Mouse (Mus musculus): ENCODE data around the gene Tigd3. TPM values are rescaled to one million over a fixed set of nuclear protein-coding genes. Genes with fewer than 3 reads are reported as not detected.

Gene Tigd3
- polyA plus RNA-seq, 3 experiments from 2014 or later, result 0.36 to 1.1 (median 0.66) TPM

DNA sequence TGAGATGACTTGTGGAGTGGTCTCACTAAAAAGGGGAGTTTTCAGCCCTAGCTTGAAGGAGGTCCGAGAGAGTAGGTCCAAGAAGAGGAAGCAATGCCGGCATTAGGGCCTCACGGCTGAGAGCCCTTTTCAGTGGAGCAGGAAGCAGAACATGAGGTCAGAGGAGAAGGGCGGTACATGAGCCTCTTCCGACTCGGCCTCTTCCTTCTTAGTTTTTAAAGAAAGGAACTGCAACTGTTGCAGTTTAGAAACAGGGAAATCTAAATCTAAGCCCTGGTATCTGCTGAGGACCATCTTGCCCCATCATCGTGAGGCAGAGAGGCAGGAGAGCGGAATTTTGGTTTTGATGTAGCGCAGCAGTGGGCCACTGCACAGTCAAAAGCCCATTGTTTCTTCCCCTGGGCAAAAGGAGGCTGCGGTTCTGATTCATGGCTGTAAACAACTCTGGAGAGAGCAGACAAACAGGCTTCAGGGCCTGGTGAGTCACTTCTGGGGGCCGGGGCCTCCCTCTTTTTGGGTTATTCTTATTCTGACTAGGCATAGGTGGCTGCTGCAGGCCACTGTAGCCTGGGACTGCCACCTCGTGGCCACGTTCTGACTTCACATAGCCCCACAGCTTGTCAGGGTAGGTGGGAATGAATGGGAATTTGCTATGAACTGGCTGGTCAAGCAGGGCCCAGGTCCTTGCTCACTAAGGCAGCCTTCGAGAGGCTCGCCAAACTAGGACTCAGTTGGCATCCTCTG lies 16.2 kb downstream of the Tigd3 start, which contains the start of gene Slc25a45:
Gene Slc25a45, plus strand, starts transcription at position 191 of the 744 bp plus-strand sequence.
- ATAC-seq, result peak; percentile 85

DNA sequence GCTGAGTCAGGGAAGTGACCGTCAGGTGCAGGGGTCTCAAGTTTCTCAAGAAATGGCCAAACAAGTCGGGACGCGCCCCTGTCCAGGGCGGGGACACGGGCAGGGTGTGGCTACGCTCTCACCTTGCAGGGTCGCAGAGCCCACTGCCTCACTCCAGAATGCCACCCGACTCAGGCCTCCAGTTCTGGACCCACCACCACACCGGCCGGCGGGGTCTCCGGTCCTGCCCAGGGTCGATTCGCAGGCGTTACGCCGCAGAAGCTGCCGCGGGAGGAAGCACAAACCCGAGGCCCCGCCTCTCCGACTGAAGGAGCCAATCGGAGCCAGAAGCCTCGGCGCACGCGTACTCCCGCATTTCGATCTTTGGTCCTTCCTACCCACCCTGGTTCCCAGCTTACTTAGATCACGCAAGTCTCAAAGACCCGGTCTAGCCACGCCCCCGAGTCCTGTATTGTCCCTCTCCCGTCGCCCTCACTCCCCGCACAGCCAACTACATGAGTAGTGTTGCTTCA lies 18.9 kb downstream of the Tigd3 start, which contains the start of gene Frmd8:
Gene Frmd8, minus strand, starts transcription at position 306 of the 512 bp plus-strand sequence.
- peak; percentile 71 for ATAC-seq

DNA sequence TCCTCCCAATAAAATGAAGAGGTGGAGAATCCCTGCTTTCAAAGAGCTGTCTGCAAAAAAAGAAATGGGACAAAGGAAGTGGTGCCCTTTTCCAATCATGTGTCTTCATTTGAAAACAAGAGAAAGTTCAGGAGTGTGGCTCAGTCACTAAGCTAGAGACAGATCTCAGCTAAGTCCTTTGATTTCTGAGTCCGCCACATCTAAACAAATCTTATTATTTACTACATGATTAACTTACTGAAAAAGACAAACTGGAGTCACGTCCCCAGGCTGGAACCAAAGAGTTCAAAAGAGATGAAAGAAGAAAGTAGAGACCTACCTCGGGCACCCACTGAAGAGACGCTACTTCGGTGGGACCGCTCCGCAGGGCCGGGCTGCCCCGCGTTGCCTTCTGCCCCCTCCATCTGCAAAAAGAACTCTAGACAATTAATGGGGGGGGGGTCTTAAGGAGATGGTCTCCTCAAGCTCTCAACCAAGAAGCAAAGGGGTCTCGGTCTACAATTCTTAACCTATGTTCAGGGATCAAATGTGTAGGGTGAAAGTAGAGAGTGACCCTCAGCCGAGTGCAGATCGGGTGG lies 19.5 kb downstream of the Tigd3 start:
- ATAC-seq, result no peak

DNA sequence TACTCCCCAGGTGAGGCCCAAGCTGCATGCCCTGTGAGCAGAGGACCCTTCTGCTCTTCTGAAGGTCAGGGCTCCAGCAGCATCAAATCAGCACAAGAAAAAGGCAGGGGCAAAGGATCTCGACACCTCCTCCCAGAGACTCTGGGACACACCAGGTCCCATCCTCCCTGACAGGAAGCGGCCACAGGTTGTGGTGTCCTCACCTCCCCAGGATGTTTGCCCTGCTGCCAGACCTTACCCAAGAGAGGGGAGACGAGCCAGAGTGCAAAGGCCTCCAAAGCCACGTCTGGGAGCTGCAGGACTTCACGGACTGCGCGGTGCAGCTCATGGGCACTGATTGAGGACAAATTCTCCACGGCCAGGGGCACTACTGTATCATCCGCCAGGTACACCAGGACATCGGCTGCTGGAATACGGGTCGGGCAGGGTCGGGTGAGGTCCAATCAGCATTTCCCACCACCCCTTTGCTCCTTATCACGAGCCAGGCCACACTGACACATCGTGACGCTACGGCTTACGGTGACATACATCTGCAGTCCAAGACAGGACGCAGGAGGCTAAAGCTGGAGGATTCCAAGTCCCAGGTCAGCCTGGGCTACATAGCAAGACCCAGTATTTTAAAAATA lies 20.9 kb downstream of the Tigd3 start:
- ATAC-seq, result peak; percentile 33

DNA sequence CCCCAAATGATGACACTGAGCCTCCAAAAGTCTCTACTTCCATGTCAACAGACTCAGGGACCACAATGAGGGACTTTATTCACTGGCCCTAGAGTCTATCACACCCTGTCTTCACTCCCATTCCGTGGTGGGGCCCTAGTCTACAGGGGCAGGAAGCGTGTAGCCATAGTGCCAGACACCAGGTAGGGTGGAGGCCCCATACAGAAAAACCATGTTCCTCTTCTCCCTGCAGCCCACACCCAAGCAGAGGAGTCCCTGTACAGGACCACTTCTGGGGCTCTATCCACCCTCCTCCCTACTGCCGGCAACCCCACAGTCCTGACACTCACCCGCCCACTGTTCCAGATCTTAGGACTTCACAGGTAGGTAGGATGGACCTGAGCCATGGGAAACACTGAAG lies 21.4 kb downstream of the Tigd3 start:
- ATAC-seq, result no peak

DNA sequence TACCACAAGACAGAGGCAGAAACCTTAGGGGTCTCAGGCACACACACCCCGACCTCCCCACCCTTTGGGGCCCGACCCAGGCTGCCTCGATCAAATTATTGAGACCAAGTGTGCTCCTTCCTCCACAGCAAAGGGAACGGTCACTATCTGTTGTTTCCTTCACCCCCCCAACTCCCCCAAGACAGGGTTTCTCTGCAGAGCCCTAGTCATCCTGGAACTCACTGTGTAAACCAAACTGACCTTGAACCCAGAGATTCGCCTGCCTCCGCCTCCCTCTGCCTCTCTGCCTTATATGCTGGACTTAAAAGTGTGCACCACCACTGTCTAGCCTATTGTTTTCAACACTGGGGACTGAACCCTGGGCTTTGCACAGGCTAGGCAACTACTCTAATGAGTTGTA lies 22.3 kb downstream of the Tigd3 start:
- ATAC-seq, result no peak

DNA sequence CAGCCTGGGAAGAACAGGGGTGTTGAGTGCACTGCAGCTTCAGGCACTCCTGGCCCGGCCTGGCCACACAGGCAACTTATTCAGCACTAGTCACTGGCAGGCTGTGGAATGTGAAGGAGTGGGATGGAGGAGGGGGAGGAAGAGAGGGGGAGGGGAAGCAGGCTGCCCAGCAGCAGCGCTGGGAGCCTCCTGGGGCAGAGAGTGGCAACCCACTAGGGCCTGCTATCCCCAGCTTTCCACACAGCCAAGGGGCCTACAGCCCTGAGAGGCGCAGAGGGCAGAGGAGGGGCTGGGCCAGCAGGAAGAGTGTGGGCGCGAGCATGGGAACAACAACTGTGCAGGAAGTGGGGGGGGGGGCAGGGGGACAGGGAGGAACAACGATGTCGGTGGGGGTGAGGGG lies 22.7 kb downstream of the Tigd3 start:
- ATAC-seq, result no peak

DNA sequence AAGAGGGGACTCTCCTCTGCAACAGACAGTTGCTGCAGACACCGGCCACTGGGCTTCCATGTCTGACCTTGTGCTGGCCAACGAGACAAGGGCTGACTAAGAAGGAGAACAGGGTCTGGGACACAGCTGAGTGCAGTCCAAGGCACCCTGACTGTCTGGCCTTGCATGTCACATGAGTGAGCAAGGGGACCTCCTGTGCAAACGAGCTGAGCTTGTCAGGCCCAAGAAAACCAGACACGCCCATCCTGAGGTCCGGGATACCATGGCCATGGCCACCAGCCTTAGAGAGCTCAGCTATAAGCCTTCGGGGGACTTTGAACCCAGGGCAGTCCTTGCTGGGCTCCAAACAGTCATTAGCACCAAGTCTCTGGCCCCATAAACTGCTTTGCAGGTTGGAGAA lies 25.9 kb downstream of the Tigd3 start:
- ATAC-seq, result no peak

DNA sequence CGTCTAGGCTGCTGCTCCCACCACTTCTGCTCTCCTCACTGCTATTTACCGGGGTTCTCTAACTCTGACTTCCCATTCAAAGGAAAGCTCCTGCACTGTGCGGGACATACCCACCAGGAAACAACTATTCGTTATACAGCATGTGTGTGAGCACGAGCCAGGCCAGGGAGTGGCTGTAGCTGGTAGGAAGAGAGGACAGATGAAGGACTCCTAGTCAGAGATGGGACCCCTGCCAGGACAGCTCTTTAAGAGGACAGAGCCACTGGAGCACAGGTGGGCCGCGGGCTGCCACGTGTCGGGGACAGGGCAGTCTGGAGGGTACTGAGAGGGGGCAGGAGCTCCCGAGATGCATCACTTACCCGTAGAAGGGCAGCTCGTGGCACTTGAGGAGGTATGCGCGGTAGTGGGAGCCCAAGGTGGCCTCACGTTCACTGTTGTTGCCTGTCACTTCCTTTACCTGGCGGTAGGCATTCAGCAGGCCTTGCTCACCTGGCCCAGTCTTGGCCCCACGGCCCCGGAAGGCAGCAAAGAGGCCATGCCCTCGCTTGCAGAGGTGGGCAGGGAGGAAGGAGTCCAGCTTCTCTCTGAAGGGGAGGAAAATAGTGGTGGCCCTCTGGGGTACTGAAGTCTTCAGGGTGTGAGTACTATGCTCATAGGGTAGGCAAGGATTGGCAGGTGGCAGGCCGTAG lies 29.1 kb downstream of the Tigd3 start:
- ATAC-seq, result no peak

DNA sequence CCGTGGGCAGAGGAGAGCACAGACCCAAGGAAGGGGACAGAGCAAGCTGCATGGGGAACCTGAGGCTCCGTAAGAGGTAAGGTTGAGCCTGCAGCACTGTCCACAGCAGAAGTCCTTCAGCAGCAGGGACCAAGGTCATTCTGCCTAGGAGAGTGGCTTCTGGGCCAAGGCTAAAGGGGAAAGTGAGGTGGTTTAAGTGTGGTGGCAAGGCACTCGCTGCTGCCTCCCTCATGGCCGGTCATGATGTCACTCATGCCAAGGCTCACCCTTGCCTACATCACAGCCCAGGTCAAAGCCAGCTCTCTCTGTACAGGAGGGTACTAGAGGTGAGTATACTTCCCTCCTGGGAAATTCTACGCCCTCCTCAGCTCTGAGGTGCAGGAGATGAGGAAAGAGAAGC lies 30.2 kb downstream of the Tigd3 start:
- ATAC-seq, result no peak

DNA sequence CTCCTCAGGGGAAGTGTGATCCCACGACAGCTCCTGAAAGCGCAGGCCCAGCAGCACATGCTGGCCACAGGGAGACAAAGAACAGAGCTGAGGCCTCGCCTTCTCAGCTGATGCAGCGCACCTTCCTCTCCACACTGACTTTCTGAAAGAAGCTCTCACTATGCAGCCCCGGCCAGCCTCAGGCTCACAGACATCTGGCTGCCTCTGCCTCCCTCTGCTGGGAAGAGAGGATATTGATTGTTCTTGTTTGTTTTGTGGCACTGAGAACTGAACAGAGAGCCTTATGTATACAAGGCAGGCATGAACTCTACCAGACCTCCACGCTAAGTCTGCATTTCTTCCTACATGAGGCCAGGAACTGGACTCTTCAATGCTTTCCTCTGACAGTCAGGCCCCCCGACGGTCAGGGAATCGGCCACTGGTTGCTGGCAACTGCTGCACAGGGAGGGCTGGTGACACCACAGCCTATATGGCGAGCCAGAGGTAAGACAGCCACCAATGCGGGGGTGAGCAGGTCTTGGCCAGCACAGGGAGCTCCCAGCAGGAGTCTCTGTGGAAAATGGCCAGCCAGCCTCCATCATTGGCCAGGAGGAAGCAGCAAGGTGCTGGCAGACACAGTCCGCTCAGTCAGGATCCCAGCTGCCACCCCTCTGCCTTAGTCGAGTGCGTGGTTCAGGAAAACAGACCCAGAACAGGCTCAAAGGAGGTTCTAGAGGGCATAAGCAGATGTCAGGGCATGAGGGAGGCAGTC lies 31.4 kb downstream of the Tigd3 start:
- no peak for ATAC-seq

DNA sequence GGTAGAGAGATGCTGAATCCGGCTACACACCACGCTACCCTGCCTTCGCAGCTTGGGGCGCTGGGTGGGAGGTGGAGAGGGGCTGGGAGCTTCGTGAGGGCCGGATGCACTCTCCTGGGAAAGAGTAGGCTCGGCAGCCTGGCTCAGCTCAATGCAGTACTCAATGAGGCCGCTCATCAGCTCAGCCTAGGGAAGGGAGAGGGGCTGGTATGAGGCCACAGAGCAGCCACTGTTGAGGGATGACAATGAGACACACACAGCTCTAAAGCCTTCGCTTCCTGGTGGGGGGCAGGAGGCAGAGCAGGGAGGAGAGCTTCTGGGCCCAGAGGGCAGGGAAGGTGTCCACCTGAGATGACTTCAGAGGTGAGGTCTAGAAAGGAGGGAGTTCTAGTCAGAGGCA lies 37.3 kb downstream of the Tigd3 start:
- ATAC-seq, result no peak

DNA sequence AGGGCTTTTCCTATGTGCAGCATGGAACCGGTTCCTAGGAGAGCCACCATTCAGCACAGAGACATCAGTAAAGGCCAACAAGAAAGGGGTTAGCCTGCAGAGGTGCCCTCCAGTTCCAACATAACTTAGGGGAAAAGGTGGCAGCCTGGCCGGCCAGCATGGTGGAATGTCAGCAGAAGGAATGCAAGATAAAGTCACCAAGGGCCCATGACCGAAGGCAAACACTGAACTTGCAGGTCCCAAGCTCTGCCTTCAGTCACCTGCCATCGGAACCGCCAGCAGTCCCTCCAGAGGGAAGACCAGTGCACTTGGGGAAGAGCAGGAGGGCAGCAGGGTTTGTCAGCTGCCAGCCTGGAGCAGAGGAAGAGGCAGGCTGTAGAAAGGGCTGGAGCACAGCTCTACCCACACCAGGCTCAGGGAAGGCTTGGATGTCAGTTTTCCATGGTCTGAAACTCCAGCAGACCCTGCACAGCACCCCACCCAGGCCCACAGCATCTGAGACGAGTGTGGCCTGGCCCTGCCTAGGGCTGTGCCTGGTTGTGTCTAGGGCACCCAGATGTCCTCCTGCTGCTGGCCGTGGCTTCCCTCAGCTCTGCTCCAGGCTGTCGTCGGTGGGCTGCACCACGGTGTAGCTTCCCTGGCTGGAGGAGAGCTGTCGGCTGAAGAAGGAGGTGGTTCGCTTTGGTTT lies 41.8 kb downstream of the Tigd3 start:
- ATAC-seq, result no peak

DNA sequence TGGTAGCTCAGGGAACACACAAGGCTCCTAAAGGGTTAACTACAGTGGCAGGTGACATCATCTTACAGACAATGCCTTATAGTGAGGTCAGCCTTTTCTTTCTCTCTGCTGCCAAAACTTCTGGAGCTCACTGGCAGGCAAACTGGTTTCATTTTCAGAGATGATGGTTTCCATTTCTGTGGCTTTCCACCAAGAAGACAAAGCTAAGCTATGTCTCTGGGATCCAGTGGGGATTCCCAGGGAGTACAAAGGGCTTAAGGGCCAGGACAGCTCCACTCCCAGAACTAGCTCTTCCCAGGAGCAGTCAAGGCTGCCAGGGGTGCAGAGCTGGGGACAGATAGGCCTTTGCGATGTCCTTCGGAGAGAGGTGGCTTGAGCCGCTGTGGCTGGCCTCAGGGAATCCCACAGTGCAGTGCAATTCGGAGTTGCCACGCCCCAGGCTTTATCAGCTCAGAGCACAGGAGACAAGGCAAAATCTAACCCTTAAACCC lies 42.4 kb downstream of the Tigd3 start:
- ATAC-seq, result no peak

DNA sequence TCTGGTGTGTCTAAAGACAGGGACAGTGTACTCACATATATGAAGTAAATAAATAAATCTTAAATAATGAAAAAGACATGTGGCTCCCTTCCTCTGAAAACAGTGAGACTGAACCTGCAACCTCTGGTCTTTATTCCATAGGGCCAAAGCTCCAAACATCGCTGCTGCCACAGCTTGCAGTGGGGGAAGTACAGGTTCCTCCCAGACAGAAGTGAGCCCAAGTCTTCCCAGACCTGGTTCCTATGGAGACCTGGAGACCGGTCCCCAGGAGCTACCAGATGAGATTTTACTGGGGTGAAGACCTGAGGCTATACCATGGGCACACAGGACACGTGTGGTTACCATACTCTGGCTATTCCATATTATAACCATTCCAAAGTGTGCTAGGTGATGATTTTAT lies 43.1 kb downstream of the Tigd3 start:
- ATAC-seq, result no peak

DNA sequence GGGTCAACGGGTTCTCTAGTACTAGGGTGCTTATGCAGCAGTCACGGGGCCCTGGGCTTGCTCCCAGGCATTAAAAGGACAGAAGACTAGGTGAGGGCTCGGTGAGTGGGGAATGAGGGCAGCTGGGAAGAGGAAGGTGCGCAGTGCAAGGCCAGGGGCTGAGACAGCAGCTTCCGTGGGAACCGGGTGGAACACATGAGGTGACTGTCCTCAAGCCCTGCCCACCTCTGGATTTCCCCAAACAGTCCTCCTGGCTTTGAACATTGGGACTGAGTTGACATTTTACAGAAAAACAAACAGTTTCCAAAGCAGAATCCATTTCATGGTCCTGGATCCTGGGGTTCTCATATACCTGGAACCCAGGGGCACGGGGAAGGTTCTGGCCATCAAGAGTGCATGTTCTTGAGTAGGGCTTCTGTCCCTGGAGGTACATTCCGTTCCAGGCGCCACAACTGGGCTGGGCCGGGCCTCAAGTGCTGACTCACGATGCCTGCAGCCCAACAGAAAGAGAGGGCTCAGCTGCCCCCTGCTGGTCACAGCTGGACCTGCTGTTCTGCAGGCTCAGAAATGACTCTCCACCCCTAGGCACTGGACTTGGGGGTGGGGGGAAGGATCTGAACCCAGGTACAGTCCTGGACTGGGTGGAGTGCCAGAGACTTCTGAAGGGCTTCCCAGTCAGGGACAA lies 44.0 kb downstream of the Tigd3 start:
- ATAC-seq, result peak; percentile 35

DNA sequence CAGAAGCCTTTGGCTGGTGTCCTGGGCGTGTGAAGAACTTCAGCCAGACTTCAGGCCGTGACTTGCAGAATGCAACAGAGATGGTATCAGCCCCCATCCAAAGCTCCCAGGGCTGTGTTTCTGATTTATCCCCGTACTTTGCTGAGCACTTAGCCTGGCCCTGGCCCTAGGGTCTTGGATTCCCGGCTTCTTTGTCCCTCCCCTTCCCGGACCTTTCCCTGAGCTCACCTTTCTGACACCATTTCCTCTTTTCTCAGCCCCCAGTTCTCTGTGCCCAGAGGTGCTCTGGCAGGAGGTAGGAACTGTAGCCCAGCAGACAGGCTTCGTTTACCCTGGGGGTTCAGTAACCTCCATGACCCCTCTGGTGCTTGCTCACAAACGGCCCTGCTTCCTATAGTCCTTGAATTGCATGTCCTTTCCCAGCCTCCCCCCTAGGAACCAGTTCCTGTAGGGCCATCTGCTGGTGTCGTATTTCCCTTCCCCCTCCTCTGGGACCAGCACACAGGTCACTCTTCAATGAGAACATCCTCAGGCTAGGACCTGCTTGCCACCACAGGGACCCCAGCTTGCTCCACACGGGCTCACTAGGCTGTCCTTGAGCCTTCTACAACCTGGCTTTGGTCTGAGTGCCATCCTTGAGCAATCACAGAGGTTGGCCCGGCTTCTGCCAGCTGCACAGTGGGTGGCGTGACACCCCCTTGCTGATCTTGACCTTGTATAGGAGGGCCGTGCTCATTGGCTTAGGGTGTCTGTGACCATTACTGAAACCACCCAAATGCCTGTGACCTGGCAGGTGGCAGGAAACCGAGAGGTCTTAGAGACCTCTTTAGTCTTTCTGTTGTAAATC lies 44.9 kb downstream of the Tigd3 start:
- no peak for ATAC-seq

DNA sequence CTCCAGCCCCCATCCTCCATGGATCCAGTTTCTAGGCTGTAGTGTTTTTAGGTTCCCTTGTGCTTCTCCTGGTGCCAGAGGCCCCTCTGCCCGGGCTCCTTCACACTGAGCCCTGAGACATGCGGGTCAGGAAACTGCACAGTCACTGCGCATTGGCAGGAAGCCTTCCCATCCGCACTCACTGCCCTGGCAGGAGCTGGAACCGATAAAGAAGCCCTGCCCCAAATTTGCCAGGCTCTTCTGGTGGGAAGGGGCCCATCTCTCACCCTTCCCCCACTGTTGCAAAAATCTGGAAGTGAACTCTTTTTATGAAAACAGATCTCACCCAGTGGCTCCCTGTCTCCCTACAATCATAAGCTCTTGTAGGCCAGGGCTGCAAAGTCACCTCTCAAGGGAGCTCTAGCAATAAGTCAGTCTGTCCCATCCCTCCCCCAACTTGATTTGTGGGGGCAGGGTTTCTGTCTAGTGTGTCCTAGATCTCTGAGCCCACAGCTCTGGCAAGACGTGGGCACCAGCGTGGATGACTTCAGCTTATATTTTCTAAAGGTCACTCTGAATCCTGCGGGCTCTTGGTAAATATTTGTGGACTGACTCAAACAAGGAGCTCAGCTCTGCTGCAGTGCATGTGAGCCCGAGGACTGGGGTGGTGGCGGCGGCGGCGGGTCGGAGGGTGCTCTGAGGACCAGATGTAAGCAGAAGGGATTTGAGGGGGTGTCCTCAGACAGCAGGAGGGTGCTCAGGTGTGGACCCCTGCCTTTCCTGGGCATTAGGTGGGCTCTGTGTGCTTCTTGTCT lies 45.7 kb downstream of the Tigd3 start:
- ATAC-seq, result no peak

DNA sequence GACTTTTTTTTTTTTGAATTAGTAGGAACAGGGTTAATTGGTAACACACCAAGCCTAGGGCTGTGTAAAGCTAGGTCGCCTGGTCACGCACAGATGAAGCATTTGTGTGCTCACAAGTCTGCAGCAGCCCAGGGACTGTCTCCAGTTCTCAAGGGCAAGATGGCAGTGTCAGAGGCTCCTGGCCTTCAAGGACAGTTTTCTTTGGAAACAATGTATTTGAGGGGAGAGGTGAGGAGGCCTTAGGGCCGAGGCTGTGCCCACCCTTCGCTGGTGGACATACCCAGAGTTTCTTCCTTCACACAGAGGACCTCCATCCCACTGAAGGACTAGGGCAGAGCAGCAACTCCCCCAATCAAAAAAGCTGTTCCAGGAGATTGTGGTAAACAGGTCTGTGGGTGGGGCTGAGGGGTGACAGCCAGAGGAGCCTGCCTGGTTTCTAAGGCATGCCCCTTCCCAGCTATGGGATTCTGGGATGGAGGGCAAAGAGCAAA lies 46.6 kb downstream of the Tigd3 start:
- no peak for ATAC-seq
